In genomic region chr10:61378050-61378449, GRCm38 (mm10) we compare ENCODE assay signal across 24 mouse cellular contexts. TPM values are rescaled to one million over a fixed set of nuclear protein-coding genes. Genes with fewer than 3 reads are reported as not detected.
A peak's percentile ranks its signal among the peaks of the same experiment; 100 is the strongest.
DNase-seq lines count a peak whose midpoint lies in the region; ATAC-seq and TF ChIP-seq lines count a peak whose summit lies in the region.
"Had no signal": no experiment of that assay in that cellular context is flagged by ENCODE, and none has a peak within 500 bp of the region (broad histone marks: within the 10 kb centered on the region; RNA-seq: fewer than 3 reads in every experiment).

No protein-coding gene starts in this region.

- intact Hi-C loops in gastrocnemius, adult 2 months (cut with DNase I), result no loop called here
- intact Hi-C loops in gastrocnemius, postnatal 14 days (cut with DNase I; ENCODE audit: low total_unique reads), result no loop called here

- TF ChIP-seq CTCF in gastrocnemius, adult 2 months (IDR thresholded peaks at IDR 0.05), result no peak

- H3K36me3 ChIP-seq in kidney, embryonic 15.5 days, result no peaks in the 10 kb centered on the region
- no peaks in the 10 kb centered on the region for H3K36me3 ChIP-seq in kidney, embryonic 14.5 days (ENCODE audit: control insufficient read depth, insufficient read depth, low read length)
- H3K36me3 ChIP-seq: embryonic facial prominence, embryonic 15.5 days; G1E; hindbrain, embryonic 12.5 days had no signal

- H3K27me3 ChIP-seq in kidney, embryonic 15.5 days, result no peaks in the 10 kb centered on the region
- no peaks in the 10 kb centered on the region for H3K27me3 ChIP-seq in kidney, embryonic 14.5 days (ENCODE audit: control insufficient read depth, insufficient read depth, low read length)
- H3K27me3 ChIP-seq: embryonic facial prominence, embryonic 15.5 days; heart, embryonic 13.5 days had no signal

- H3K4me3 ChIP-seq in gastrocnemius, adult 2 months, result no peak overlapping the region
- no peak overlapping the region for H3K4me3 ChIP-seq in kidney, embryonic 15.5 days (replicated peaks)
- no peak overlapping the region for H3K4me3 ChIP-seq in kidney, embryonic 14.5 days (ENCODE audit: low read length)
- H3K4me3 ChIP-seq in brown adipose tissue, adult 24 weeks (ENCODE audit: insufficient read depth, low read depth, low read length), result no peak overlapping the region
- H3K4me3 ChIP-seq: embryonic facial prominence, embryonic 15.5 days; erythroblast, embryonic 14.5 days; forebrain, embryonic 10.5 days; heart, embryonic 13.5 days; hindbrain, embryonic 12.5 days had no signal

- peak overlapping the region; percentile 2; the same call in 1 of the 2 replicates for H3K27ac ChIP-seq in gastrocnemius, adult 2 months
- peak overlapping the region; percentile 59; the same call in 1 of the 2 replicates for H3K27ac ChIP-seq in kidney, embryonic 15.5 days
- H3K27ac ChIP-seq in kidney, embryonic 14.5 days (ENCODE audit: low read depth, low read length), result no peak overlapping the region
- H3K27ac ChIP-seq in brown adipose tissue, adult 24 weeks (replicated peaks; ENCODE audit: low read depth, low read length), result peak overlapping the region; percentile 57
- H3K27ac ChIP-seq: embryonic facial prominence, embryonic 15.5 days; forebrain, embryonic 10.5 days; hindbrain, embryonic 12.5 days had no signal

- no peak for ATAC-seq in kidney, embryonic 15.5 days (replicated peaks; ENCODE audit: low FRiP score)
- no peak for ATAC-seq in kidney, embryonic 14.5 days (ENCODE audit: low FRiP score, low TSS enrichment)
- ATAC-seq: forebrain, embryonic 14.5 days; hindbrain, embryonic 16.5 days; inflammation-experienced regulatory T-cells, adult 6 months; intestine, postnatal 0 days had no signal

- H3K9me3 ChIP-seq in kidney, embryonic 15.5 days (replicated peaks), result peaks cover 3% of the 10 kb centered on the region
- H3K9me3 ChIP-seq in kidney, embryonic 14.5 days (ENCODE audit: control insufficient read depth, low read length), result no peaks in the 10 kb centered on the region
- H3K9me3 ChIP-seq: G1E; hindbrain, embryonic 12.5 days had no signal

- H3K4me2 ChIP-seq in kidney, embryonic 15.5 days, result no peak overlapping the region
- H3K4me2 ChIP-seq in kidney, embryonic 14.5 days (replicated peaks; ENCODE audit: low read depth, low read length), result no peak overlapping the region
- H3K4me2 ChIP-seq: embryonic facial prominence, embryonic 15.5 days; heart, embryonic 13.5 days; hindbrain, embryonic 12.5 days had no signal

- H3K9ac ChIP-seq in kidney, embryonic 15.5 days, result no peak overlapping the region
- H3K9ac ChIP-seq in kidney, embryonic 14.5 days (ENCODE audit: low read depth, low read length), result no peak overlapping the region
- H3K9ac ChIP-seq: embryonic facial prominence, embryonic 15.5 days; heart, embryonic 13.5 days; hindbrain, embryonic 12.5 days had no signal

- peaks cover 97% of the 10 kb centered on the region for H3K4me1 ChIP-seq in kidney, embryonic 15.5 days
- H3K4me1 ChIP-seq in kidney, embryonic 14.5 days (ENCODE audit: control insufficient read depth, insufficient read depth, low read length), result peaks cover 49% of the 10 kb centered on the region
- peaks cover 45% of the 10 kb centered on the region for H3K4me1 ChIP-seq in brown adipose tissue, adult 24 weeks (ENCODE audit: control insufficient read depth, insufficient read depth, insufficient read length, low read length)

- 92% methylated on average over 5 of the region's 5 CpGs for WGBS in kidney, embryonic 15.5 days
- WGBS in kidney, embryonic 14.5 days, result 90% methylated on average over 5 of the region's 5 CpGs

- no peak for DNase-seq in gastrocnemius, adult 2 months
- DNase-seq in gastrocnemius, postnatal 14 days, result no peak
- DNase-seq in testis, postnatal 14 days (ENCODE audit: low spot score), result peak; percentile 59
- no peak for DNase-seq in gastrocnemius, adult 18-20 months (ENCODE audit: low spot score)
- DNase-seq: cerebellum, adult 18-20 months; cerebellum, adult 9-11 months; cerebellum, postnatal 36 days; gastrocnemius, postnatal 10 days; heart, postnatal 4 days; kidney, adult 8-10 months had no signal

RNA-seq across cellular contexts. Expression of gene Pald1, which starts 5.3 kb away (rescaled TPM):
- total RNA-seq in gastrocnemius, adult 2 months (2021), result 1 to 10 TPM; 4.0 to 7.2 TPM
- total RNA-seq in gastrocnemius, postnatal 14 days (2021), result 10 to 100 TPM; 15.2 to 17.7 TPM
- polyA plus RNA-seq in kidney, embryonic 15.5 days (2015; fragmentation: Nextera tagmentation; extraction: Ambion mirVana), result 33.5 and 37.3 TPM in 2 replicates
- polyA plus RNA-seq in kidney, embryonic 14.5 days (2014; fragmentation: Nextera tagmentation; extraction: Ambion mirVana), result 14.9 and 25.5 TPM in 2 replicates
- 22.9 and 31.9 TPM in 2 replicates for polyA plus RNA-seq in brown adipose tissue, adult 24 weeks (2012; ENCODE audit: insufficient read depth, insufficient read length, missing spikeins)
- total RNA-seq in gastrocnemius, adult 18-20 months (2021), result 1 to 10 TPM; 5.1 to 6.3 TPM
- total RNA-seq: G1E; granulocyte monocyte progenitor cell, adult 5-6 weeks had no signal

RNA-seq across cellular contexts. Expression of gene Nodal, which starts 39.7 kb away (rescaled TPM):
- total RNA-seq in gastrocnemius, adult 2 months (2021), result under 1 TPM in 1 of 2 experiments, not detected in 1; 0.15 TPM
- under 1 TPM in 1 of 2 experiments, not detected in 1; 0.10 TPM for total RNA-seq in gastrocnemius, postnatal 14 days (2021)
- 0.38 and 0.42 TPM in 2 replicates for polyA plus RNA-seq in kidney, embryonic 15.5 days (2015; fragmentation: Nextera tagmentation; extraction: Ambion mirVana)
- 0.30 and 0.44 TPM in 2 replicates for polyA plus RNA-seq in kidney, embryonic 14.5 days (2014; fragmentation: Nextera tagmentation; extraction: Ambion mirVana)
- polyA plus RNA-seq in brown adipose tissue, adult 24 weeks (2012; ENCODE audit: insufficient read depth, insufficient read length, missing spikeins), result not detected in 2 replicates
- total RNA-seq in gastrocnemius, adult 18-20 months (2021), result under 1 TPM; 0.09 to 0.11 TPM
- total RNA-seq: G1E; granulocyte monocyte progenitor cell, adult 5-6 weeks had no signal
- polyA plus RNA-seq: forebrain, embryonic 14.5 days; G1E; heart, embryonic 13.5 days had no signal
